Mouse (Mus musculus): Measurements from ENCODE around the gene Prr5.

DNA sequence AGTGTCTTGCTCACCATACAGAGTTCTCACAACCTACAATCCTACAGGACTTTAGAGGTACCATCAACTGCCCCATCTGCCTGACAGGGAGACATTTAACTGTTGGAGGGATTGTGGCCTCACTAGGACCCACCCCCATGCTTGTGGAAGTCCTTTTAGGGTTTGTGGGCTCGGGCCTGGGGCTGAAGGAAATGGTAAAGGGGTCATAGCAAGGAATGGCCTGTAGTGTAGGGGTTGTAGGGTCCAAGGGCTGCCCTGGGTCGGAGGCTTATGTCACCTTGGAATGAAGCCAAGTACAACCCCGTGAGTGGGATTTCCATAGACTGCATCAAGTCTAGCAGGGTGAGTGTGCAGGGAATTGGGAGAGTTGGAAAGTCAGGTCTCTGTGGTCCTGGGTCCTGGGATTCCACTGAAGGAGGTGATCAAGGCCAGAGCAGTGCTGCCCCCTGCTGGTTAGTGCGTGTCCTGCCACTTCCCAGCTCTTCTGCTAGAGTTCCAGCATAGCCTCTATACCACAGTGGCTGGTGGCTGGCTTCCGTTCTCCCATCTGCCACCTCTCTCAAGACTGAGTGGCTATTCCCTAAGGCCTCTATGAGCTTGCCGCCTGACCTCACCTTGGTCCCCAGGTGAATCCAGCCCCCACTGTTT, 30.9 kb downstream of the Prr5 start:
- TF ChIP-seq CTCF (IDR thresholded peaks at IDR 0.05; ENCODE audit: low read depth), result peak; percentile 67
- TF ChIP-seq EP300 (IDR thresholded peaks at IDR 0.05; ENCODE audit: low read depth), result no peak
